Mouse (Mus musculus) T-helper 17 cell (primary cell): ENCODE measurements around the gene Aatk.

Experiments
- in situ Hi-C, 2 experiments: fragments of 300-600 bp; cut with MboI, MseI; formaldehyde crosslinking; loops; 1 replicate in 1 of 2; 2 replicates in 1 of 2; pipeline ENCODE4 v1.15.1; 2025; ENCODE audit warnings: high pct_unique_total_duplicates in 2 of 2

Gene Aatk

GRCm38 (mm10) chr11:119959714-119960113 is 87.3 kb downstream of the Aatk start:
- in situ Hi-C loops = no loop called here

- in situ Hi-C loops = no loop called here
Measured at GRCm38 (mm10) chr11:119958856-119959255, 88.1 kb downstream of the Aatk start.
